Mouse (Mus musculus) telencephalon, adult 2 months (tissue): ENCODE data around the gene Tomm40l.

ENCODE experiments used
- DNase-seq: peaks from one replicate; pipeline ENCODE4 v3.0.0-alpha.2; 2011; ENCODE audit warnings: low read depth, low spot score

Gene Tomm40l

GRCm38 (mm10) chr1:171229750-171230149, 7.4 kb upstream of the Tomm40l start:
- no peak for DNase-seq

GRCm38 (mm10) chr1:171227879-171228278, 5.6 kb upstream of the Tomm40l start:
- no peak for DNase-seq

DNA sequence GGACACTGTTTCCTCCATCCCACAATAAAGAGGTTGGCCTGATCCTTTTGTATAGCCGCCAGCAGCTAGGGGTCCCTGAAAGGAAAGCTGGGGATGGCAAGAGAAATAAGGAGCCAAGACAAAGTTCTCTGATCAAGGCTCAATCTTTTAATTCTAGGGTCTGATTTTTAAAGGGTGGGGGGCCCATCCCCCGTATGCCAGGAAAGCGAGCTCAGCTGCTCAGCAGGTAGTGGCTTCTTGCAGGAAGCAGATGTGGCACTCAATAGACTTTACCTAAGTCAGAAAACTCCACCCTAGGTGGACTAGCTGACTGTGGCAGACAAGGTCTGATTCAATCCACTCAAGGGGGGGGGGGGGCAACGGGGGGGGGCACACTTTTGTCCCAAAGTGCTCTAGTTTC, 4.5 kb upstream of the Tomm40l start:
- no peak for DNase-seq

GRCm38 (mm10) chr1:171224857-171225256, 2.5 kb upstream of the Tomm40l start, which contains the start of gene Apoa2:
TSS of gene Apoa2 (plus strand) at chr1:171225054.
- no peak for DNase-seq

- DNase-seq, result no peak
Observed at GRCm38 (mm10) chr1:171223796-171224195, 1.5 kb upstream of the Tomm40l start.

- no peak for DNase-seq
Observed at GRCm38 (mm10) chr1:171223168-171223567, 854 bp upstream of the Tomm40l start.

GRCm38 (mm10) chr1:171221281-171222193, 777 bp downstream of the Tomm40l start:
- no peak for DNase-seq

DNA sequence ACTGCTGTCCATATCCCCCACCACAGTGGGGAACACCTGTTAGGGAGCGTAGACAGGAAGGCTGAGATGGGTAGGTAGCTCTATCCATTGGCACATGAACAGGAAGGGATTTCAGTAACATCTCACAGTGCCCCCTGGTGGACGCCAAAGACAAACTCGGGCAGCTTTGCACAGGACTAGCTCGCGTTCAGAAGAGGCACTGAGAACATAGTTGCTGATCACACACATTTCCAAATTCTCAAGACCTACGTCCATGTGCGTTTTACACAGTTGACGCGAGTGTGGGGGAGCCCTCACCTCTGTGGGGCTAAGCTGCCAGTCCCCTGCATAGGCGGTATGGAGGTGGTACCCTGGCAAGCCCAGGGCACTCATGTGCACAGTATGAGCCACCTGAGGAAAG, 1.4 kb downstream of the Tomm40l start:
- DNase-seq, result peak; percentile 79

DNA sequence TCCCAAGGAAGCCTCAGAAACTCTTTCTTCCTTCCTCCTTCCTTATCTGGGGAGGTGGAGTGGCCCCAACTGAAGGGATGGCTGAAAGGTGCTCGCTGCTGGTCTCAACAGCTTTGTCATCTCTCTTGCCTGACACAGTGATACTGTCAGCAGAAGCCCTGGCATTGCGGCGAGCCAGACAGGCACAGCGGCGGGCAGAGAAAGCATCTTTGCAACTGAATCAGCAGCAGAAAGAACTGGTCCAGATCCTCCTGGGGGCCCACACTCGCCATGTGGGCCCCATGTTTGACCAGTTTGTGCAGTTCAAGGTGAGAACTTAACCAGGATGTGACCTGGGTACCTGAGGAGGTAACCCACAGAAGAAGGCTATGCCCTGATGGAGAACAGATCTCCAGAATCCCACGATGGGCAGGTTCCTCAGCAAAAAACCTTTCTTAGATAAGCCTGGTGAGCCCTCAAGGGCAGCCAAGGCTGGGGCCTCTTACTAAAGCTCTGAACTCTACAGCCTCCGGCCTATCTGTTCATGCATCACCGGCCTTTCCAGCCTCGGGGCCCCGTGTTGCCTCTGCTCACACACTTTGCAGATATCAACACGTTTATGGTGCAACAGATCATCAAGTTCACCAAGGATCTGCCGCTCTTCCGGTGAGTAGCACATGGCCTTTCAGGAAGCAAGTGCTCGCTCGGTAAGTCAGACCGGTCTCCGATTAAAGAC, 5.9 kb downstream of the Tomm40l start:
- no peak for DNase-seq

GRCm38 (mm10) chr1:171213801-171214496, 8.4 kb downstream of the Tomm40l start, which contains the start of gene Nr1i3:
TSS of gene Nr1i3 (plus strand) at chr1:171213970.
- no peak for DNase-seq

DNA sequence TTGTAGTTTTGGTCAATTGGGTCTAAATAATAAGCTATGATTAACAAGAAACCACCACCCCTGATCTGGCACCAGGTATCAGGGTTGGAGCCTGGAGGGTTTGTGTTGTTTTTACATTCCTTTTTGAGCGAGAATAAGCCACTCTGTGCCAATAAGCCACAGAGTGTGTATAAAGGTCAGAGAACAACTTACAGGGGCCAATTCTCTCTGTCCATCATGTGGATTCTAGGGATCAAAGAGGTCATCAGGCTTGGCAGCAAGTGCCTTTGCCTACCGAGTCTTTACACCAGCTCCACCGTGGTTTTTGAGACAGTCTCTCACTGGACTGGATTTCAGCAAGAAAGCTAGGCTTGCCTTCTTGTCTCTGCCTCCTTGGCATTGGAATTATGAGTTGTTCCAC, 9.5 kb downstream of the Tomm40l start:
- DNase-seq, result no peak

DNA sequence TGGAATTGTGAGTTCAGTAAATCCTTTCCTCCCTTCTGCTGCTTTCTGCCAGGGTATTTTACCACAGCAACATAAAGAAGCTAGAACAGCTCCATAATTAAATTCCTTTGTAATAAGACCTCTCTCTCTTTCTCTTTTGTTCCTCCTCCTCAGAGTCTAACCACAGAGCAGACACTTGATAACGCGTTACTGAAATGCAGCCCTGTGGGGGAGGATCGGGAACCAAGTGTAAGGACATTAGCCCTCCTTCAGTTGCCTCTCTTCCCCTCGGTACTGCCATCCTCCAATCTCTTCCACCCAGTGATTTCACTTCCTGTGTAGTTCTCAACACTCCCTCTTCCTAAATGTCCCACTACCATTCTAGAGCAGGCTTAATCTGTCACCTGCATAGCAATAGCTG, 12.9 kb downstream of the Tomm40l start:
- DNase-seq, result no peak

DNA sequence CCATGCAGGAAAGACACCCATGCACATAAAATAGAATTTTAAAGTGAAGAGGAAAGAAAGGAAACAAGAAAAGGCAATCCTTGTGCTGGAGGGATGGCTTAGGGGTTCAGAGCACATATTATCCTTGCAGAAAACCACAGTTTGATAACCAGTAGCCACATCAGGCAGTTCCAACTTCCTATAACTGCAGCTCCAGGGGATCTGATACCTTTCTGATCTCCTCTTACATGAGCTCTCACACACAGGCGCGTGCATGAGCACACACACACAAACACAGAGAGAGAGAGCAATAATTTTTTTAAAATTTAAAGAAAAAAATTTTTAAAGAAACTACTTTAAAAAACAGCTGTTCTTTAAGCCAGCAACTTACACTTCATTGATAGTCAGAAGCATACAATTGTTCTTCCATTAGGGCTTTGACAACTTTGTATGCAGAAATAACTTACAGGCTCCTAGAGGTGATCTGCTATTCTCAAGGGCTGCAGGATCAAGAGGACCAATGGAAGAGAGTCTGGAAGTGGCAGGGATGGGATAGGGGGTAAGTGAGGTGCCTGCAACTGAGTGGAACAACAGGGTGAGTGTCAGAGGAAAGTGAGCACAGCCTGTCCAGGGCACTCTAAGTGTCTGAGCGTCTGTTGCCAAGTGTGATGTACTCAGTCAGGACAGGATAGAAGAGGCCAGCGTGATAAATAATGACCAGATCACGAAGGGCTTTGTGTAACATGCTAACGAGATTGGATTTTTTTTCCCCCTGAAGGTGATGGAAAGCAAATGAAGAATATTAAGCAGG, 16.4 kb downstream of the Tomm40l start:
- DNase-seq, result no peak

DNA sequence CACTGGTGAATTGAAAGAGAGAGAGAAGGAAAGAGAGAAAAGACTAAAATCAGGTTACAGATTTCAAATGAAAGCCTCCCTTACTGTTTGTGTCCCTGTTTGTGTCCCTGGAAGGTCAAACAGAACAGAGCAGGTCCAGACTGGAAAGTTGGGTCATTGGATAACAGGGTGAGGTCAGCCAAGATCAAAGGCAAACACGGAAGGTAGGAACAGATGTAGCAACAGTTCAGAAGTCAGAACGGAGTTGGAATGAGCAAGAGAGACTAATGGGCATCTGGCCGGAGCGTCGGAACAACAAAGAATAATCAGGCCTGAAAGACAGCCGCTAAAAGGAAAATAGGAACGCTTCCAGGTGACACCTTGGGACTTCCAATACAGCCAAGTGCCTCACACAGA, 18.1 kb downstream of the Tomm40l start:
- DNase-seq, result no peak

DNA sequence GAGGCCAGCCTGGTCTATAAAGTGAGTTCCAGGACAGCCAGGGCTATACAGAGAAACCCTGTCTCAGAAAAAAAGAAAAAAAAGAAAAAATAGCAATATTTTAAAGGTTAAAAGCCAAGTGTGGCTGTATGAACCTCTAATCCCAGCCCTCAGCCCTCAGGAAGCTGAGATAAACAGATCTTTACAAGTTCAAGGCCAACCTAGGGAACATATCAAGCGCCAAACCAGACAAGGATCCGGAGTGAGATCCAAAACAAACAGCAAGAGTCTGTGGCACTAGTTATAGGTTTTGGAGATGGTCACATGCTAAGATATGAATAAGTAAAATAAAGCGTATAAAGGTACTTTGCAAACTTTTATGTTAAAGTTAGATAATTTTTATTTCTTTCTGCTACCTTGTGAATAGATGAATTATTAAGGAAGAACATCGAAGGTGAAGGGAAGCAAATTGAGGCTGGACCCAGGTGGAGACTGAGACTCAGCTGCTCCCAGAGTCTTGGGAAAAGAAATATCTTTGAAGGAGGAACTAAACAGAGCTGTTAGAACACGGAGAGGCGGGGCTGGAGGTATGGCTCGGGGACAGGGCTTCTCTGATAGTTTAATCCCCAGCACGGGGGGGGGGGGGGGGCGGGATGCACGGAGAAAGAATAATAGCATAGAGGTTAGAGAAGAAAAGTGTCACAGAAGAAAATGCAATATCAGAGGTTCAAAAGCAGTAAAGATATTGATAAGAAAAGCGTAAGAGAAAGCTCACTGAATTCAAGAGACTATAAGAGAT, 18.7 kb downstream of the Tomm40l start:
- DNase-seq, result no peak

GRCm38 (mm10) chr1:171200769-171201168, 21.5 kb downstream of the Tomm40l start:
- DNase-seq, result no peak

- DNase-seq, result no peak
Observed at GRCm38 (mm10) chr1:171199532-171199931, 22.8 kb downstream of the Tomm40l start.

- DNase-seq, result no peak
Observed at GRCm38 (mm10) chr1:171195887-171196397, 26.4 kb downstream of the Tomm40l start, which contains the start of gene Pcp4l1. TSS of gene Pcp4l1 (minus strand) at chr1:171196268.

GRCm38 (mm10) chr1:171195046-171195822, 27.1 kb downstream of the Tomm40l start:
- no peak for DNase-seq
